Mouse (Mus musculus): ENCODE results near the gene Fxyd3.

DNA sequence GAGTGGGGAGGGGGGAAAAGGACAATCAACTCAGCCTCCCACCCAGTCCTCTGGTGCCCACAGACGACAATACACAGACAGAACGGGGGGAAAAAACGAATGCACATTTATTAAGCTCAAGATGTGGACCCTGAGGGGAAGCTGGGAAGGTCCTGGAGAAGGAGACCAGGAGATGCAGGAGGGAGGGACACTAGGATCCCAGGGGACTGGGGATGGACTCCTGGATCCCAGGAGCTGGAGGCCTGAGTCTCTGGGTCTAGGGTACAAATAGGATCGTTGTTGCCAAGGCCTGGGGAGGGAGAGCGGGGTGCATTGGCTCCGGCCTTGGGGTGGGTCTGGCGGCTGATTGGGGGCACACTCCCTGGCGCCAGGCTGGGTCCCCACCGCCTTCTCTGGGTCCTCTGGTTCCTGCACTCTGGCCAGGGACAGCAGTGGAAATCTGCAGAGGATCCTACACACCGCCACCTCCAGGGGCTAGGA is 34.0 kb downstream of the Fxyd3 start, which contains the start of gene Fxyd5:
- TF ChIP-seq HCFC1 (IDR thresholded peaks at IDR 0.05; ENCODE audit: borderline replicate concordance, insufficient read depth, low read length): no peak
- no peak for TF ChIP-seq MAFK (IDR thresholded peaks at IDR 0.05; ENCODE audit: insufficient read depth, low read depth, low read length)
- no peak for TF ChIP-seq ZNF384 (IDR thresholded peaks at IDR 0.05; ENCODE audit: low read depth, low read length)
- no peak for TF ChIP-seq ZC3H11A (IDR thresholded peaks at IDR 0.05; ENCODE audit: borderline replicate concordance, low read depth, low read length)
- TF ChIP-seq CHD2 (IDR thresholded peaks at IDR 0.05; ENCODE audit: low read depth, low read length): no peak
